Mouse (Mus musculus): ENCODE data around the gene Slc35c1. TPM values are rescaled to one million over a fixed set of nuclear protein-coding genes. Genes with fewer than 3 reads are reported as not detected.
A peak's percentile ranks its signal among the peaks of the same experiment; 100 is the strongest.
"Not testable (repeated sequence)": the region's sequence is repeated elsewhere in the genome, so short reads cannot be mapped to it uniquely, and the experiment has no call there.

Slc35c1 gene
- polyA plus RNA-seq, 1 experiment: 5.5 TPM

GRCm38 (mm10) chr2:92485640-92486295 lies 25.4 kb upstream of the Slc35c1 start:
- peaks cover 13% of the 10 kb centered on the region for H3K4me1 ChIP-seq (ENCODE audit: control insufficient read depth, insufficient read depth, insufficient read length, low read length)
- H3K27ac ChIP-seq (replicated peaks; ENCODE audit: low read depth, low read length): no peak overlapping the region
- H3K4me3 ChIP-seq (ENCODE audit: insufficient read depth, low read depth, low read length): no peak overlapping the region

- H3K4me3 ChIP-seq (ENCODE audit: insufficient read depth, low read depth, low read length): peak overlapping the region; percentile 51
- H3K27ac ChIP-seq (replicated peaks; ENCODE audit: low read depth, low read length): peak overlapping the region; percentile 29; the same call in 1 of the 2 replicates
- H3K4me1 ChIP-seq (ENCODE audit: control insufficient read depth, insufficient read depth, insufficient read length, low read length): peaks cover 11% of the 10 kb centered on the region
Measured at GRCm38 (mm10) chr2:92484256-92485025, 24.1 kb upstream of the Slc35c1 start.

- peak overlapping the region; percentile 29; the same call in 1 of the 2 replicates for H3K27ac ChIP-seq (replicated peaks; ENCODE audit: low read depth, low read length)
- 0 out of 2 replicates have a peak overlapping the region, but pooled peaks have one; percentile 51 for H3K4me3 ChIP-seq (ENCODE audit: insufficient read depth, low read depth, low read length)
- H3K4me1 ChIP-seq (ENCODE audit: control insufficient read depth, insufficient read depth, insufficient read length, low read length): peaks cover 10% of the 10 kb centered on the region
Measured at GRCm38 (mm10) chr2:92483505-92483904, 23.2 kb upstream of the Slc35c1 start.

GRCm38 (mm10) chr2:92482551-92482950 lies 22.2 kb upstream of the Slc35c1 start:
- Histone ChIP-seq H3K27ac (replicated peaks; ENCODE audit: low read depth, low read length) (no peak overlapping the region), H3K4me3 (ENCODE audit: insufficient read depth, low read depth, low read length) (no peak overlapping the region), H3K4me1 (ENCODE audit: control insufficient read depth, insufficient read depth, insufficient read length, low read length) (peaks cover 3% of the 10 kb centered on the region)

GRCm38 (mm10) chr2:92478313-92478688 lies 18.0 kb upstream of the Slc35c1 start:
- Histone ChIP-seq H3K27ac (replicated peaks; ENCODE audit: low read depth, low read length) (no peak overlapping the region), H3K4me1 (ENCODE audit: control insufficient read depth, insufficient read depth, insufficient read length, low read length) (no peaks in the 10 kb centered on the region), H3K4me3 (ENCODE audit: insufficient read depth, low read depth, low read length) (no peak overlapping the region)

GRCm38 (mm10) chr2:92477672-92478312 lies 17.5 kb upstream of the Slc35c1 start:
- no peak overlapping the region for H3K4me3 ChIP-seq (ENCODE audit: insufficient read depth, low read depth, low read length)
- H3K4me1 ChIP-seq (ENCODE audit: control insufficient read depth, insufficient read depth, insufficient read length, low read length): no peaks in the 10 kb centered on the region

GRCm38 (mm10) chr2:92476580-92476979 lies 16.2 kb upstream of the Slc35c1 start:
- not testable (repeated sequence) for H3K4me1 ChIP-seq (ENCODE audit: control insufficient read depth, insufficient read depth, insufficient read length, low read length); H3K27ac ChIP-seq (replicated peaks; ENCODE audit: low read depth, low read length); H3K4me3 ChIP-seq (ENCODE audit: insufficient read depth, low read depth, low read length)

More at GRCm38 (mm10) chr2:92477672-92478312, 17.5 kb upstream of the Slc35c1 start:
- no peak overlapping the region for H3K27ac ChIP-seq (replicated peaks; ENCODE audit: low read depth, low read length)

- Histone ChIP-seq H3K27ac (replicated peaks; ENCODE audit: low read depth, low read length) (no peak overlapping the region), H3K4me3 (ENCODE audit: insufficient read depth, low read depth, low read length) (no peak overlapping the region), H3K4me1 (ENCODE audit: control insufficient read depth, insufficient read depth, insufficient read length, low read length) (no peaks in the 10 kb centered on the region)
Measured at GRCm38 (mm10) chr2:92475711-92476110, 15.4 kb upstream of the Slc35c1 start.

GRCm38 (mm10) chr2:92474920-92475319 lies 14.6 kb upstream of the Slc35c1 start:
- H3K27ac ChIP-seq (replicated peaks; ENCODE audit: low read depth, low read length): no peak overlapping the region
- no peak overlapping the region for H3K4me3 ChIP-seq (ENCODE audit: insufficient read depth, low read depth, low read length)
- H3K4me1 ChIP-seq (ENCODE audit: control insufficient read depth, insufficient read depth, insufficient read length, low read length): no peaks in the 10 kb centered on the region

GRCm38 (mm10) chr2:92471886-92472670 lies 11.7 kb upstream of the Slc35c1 start:
- H3K4me3 ChIP-seq (ENCODE audit: insufficient read depth, low read depth, low read length): no peak overlapping the region
- H3K4me1 ChIP-seq (ENCODE audit: control insufficient read depth, insufficient read depth, insufficient read length, low read length): no peaks in the 10 kb centered on the region
- H3K27ac ChIP-seq (replicated peaks; ENCODE audit: low read depth, low read length): no peak overlapping the region

- H3K4me1 ChIP-seq (ENCODE audit: control insufficient read depth, insufficient read depth, insufficient read length, low read length): peaks cover 4% of the 10 kb centered on the region; the same call in 1 of the 2 replicates
- no peak overlapping the region for H3K27ac ChIP-seq (replicated peaks; ENCODE audit: low read depth, low read length)
- no peak overlapping the region for H3K4me3 ChIP-seq (ENCODE audit: insufficient read depth, low read depth, low read length)
Measured at GRCm38 (mm10) chr2:92464690-92465089, 4.4 kb upstream of the Slc35c1 start.

GRCm38 (mm10) chr2:92461215-92461614 lies 877 bp upstream of the Slc35c1 start:
- no peak overlapping the region for H3K4me3 ChIP-seq (ENCODE audit: insufficient read depth, low read depth, low read length)

GRCm38 (mm10) chr2:92459141-92459920 lies 1.0 kb downstream of the Slc35c1 start:
- peak overlapping the region; percentile 71 for H3K27ac ChIP-seq (replicated peaks; ENCODE audit: low read depth, low read length)
- H3K4me3 ChIP-seq (ENCODE audit: insufficient read depth, low read depth, low read length): peak overlapping the region; percentile 97
- H3K4me1 ChIP-seq (ENCODE audit: control insufficient read depth, insufficient read depth, insufficient read length, low read length): peaks cover 29% of the 10 kb centered on the region

More at GRCm38 (mm10) chr2:92461215-92461614, 877 bp upstream of the Slc35c1 start:
- no peak overlapping the region for H3K27ac ChIP-seq (replicated peaks; ENCODE audit: low read depth, low read length)
- H3K4me1 ChIP-seq (ENCODE audit: control insufficient read depth, insufficient read depth, insufficient read length, low read length): peaks cover 29% of the 10 kb centered on the region

GRCm38 (mm10) chr2:92458481-92458880 lies 1.9 kb downstream of the Slc35c1 start:
- H3K27ac ChIP-seq (replicated peaks; ENCODE audit: low read depth, low read length): no peak overlapping the region
- H3K4me3 ChIP-seq (ENCODE audit: insufficient read depth, low read depth, low read length): peak overlapping the region; percentile 97
- H3K4me1 ChIP-seq (ENCODE audit: control insufficient read depth, insufficient read depth, insufficient read length, low read length): peaks cover 29% of the 10 kb centered on the region

Measured in brown adipose tissue, adult 24 weeks (tissue).